Mouse (Mus musculus): ENCODE measurements around the gene Ggta1. TPM values are rescaled to one million over a fixed set of nuclear protein-coding genes. Genes with fewer than 3 reads are reported as not detected.
A peak's percentile ranks its signal among the peaks of the same experiment; 100 is the strongest.

Ggta1 gene
- total and polyA plus RNA-seq, 3 experiments: 40.5 to 55.8 (median 46.9) TPM

- in situ Hi-C loops (cut with MboI; ENCODE audit: low pct_ligation_motif_present, low pct_unique_long_range_greater_than_20kb, low sequenced_read_pairs): no loop called here
- no peak for TF ChIP-seq MAFK (IDR thresholded peaks at IDR 0.05; ENCODE audit: insufficient replicate concordance, low read length)
- TF ChIP-seq USF2 (conservative IDR thresholded peaks at IDR 0.05; ENCODE audit: low read depth, low read length): no peak
- TF ChIP-seq SMC3 (IDR thresholded peaks at IDR 0.05; ENCODE audit: low read depth, low read length): no peak
- TF ChIP-seq ZMIZ1 (IDR thresholded peaks at IDR 0.05; ENCODE audit: low read depth, low read length): no peak
- no peak for TF ChIP-seq PAX5 (IDR thresholded peaks at IDR 0.05; ENCODE audit: low read length)
- TF ChIP-seq ZNF384 (IDR thresholded peaks at IDR 0.05; ENCODE audit: low read depth, low read length): no peak
- no peak for TF ChIP-seq RCOR1 (conservative IDR thresholded peaks at IDR 0.05; ENCODE audit: low read depth, low read length)
- no peak overlapping the region for H3K4me3 ChIP-seq (replicated peaks in 1 of 3; ENCODE audit: low read depth in 2 of 3, low read length in 2 of 3, poor library complexity in 1 of 3)
Measured at GRCm38 (mm10) chr2:35459316-35459715, 3.7 kb downstream of the Ggta1 start.

GRCm38 (mm10) chr2:35458421-35458820 is 4.6 kb downstream of the Ggta1 start:
- Histone ChIP-seq H3K4me3 (replicated peaks in 1 of 3; ENCODE audit: low read depth in 2 of 3, low read length in 2 of 3, poor library complexity in 1 of 3) (no peak overlapping the region), H3K27me3 (replicated peaks) (no peaks in the 10 kb centered on the region), H3K9ac (ENCODE audit: insufficient read depth, low read depth) (no peak overlapping the region), H3K9me3 (replicated peaks; ENCODE audit: low read length) (peaks cover 7% of the 10 kb centered on the region), H3K27ac (ENCODE audit: insufficient read depth, low read depth) (no peak overlapping the region), H3K79me2 (replicated peaks; ENCODE audit: control insufficient read depth, extremely low read depth, insufficient read depth, poor library complexity, severe bottlenecking) (peaks cover 59% of the 10 kb centered on the region), H3K4me2 (ENCODE audit: insufficient read depth, low read depth, poor library complexity, severe bottlenecking) (no peak overlapping the region), H3K36me3 (replicated peaks in 1 of 2; ENCODE audit: control insufficient read depth in 1 of 2, insufficient read depth in 1 of 2, low read length in 1 of 2) (peaks cover 2 to 20% of the 10 kb centered on the region in 2 experiments), H3K4me1 (ENCODE audit: control insufficient read depth in 1 of 2, insufficient read depth in 2 of 2) (peaks cover 7 to 26% of the 10 kb centered on the region in 2 experiments; a peak in 3 of 4 replicates)
- in situ Hi-C loops (cut with MboI; ENCODE audit: low pct_ligation_motif_present, low pct_unique_long_range_greater_than_20kb, low sequenced_read_pairs) (no loop called here), dilution Hi-C loops (cut with MboI; ENCODE audit: extremely low pct_ligation_motif_present, extremely low pct_unique_long_range_greater_than_20kb, low sequenced_read_pairs) (no loop called here)
- TF ChIP-seq TBP (conservative IDR thresholded peaks at IDR 0.05; ENCODE audit: low read depth, low read length) (no peak), ZMIZ1 (IDR thresholded peaks at IDR 0.05; ENCODE audit: low read depth, low read length) (no peak), UBTF (IDR thresholded peaks at IDR 0.05; ENCODE audit: low read depth, low read length) (no peak), ZKSCAN1 (IDR thresholded peaks at IDR 0.05; ENCODE audit: borderline replicate concordance, low read depth, low read length) (no peak)
- no peak for DNase-seq (ENCODE audit: extremely low read depth)

More at GRCm38 (mm10) chr2:35459316-35459715, 3.7 kb downstream of the Ggta1 start:
- dilution Hi-C loops (cut with MboI; ENCODE audit: extremely low pct_ligation_motif_present, extremely low pct_unique_long_range_greater_than_20kb, low sequenced_read_pairs): no loop called here
- Histone ChIP-seq H3K9me3 (replicated peaks; ENCODE audit: low read length) (peaks cover 7% of the 10 kb centered on the region), H3K79me2 (replicated peaks; ENCODE audit: control insufficient read depth, extremely low read depth, insufficient read depth, poor library complexity, severe bottlenecking) (peaks cover 52% of the 10 kb centered on the region), H3K9ac (ENCODE audit: insufficient read depth, low read depth) (no peak overlapping the region), H3K4me2 (ENCODE audit: insufficient read depth, low read depth, poor library complexity, severe bottlenecking) (0 out of 2 replicates have a peak overlapping the region, but pooled peaks have one; percentile 23), H3K36me3 (replicated peaks in 1 of 2; ENCODE audit: control insufficient read depth in 1 of 2, insufficient read depth in 1 of 2, low read length in 1 of 2) (peaks cover 2 to 20% of the 10 kb centered on the region in 2 experiments), H3K27ac (ENCODE audit: insufficient read depth, low read depth) (no peak overlapping the region), H3K27me3 (replicated peaks) (no peaks in the 10 kb centered on the region), H3K4me1 (ENCODE audit: control insufficient read depth in 1 of 2, insufficient read depth in 2 of 2) (peaks cover 4 to 22% of the 10 kb centered on the region in 2 experiments; a peak in 3 of 4 replicates)
- DNase-seq (ENCODE audit: extremely low read depth): no peak

- Histone ChIP-seq H3K27ac (ENCODE audit: insufficient read depth, low read depth) (peak overlapping the region; percentile 57; the same call in 1 of the 2 replicates), H3K4me3 (replicated peaks in 1 of 3; ENCODE audit: low read depth in 2 of 3, low read length in 2 of 3, poor library complexity in 1 of 3) (no peak overlapping the region), H3K9ac (ENCODE audit: insufficient read depth, low read depth) (0 out of 2 replicates have a peak overlapping the region, but pooled peaks have one; percentile 11), H3K27me3 (replicated peaks) (no peaks in the 10 kb centered on the region), H3K36me3 (replicated peaks in 1 of 2; ENCODE audit: control insufficient read depth in 1 of 2, insufficient read depth in 1 of 2, low read length in 1 of 2) (peaks cover 1 to 29% of the 10 kb centered on the region in 2 experiments), H3K4me1 (ENCODE audit: control insufficient read depth in 1 of 2, insufficient read depth in 2 of 2) (peaks cover 39 to 61% of the 10 kb centered on the region in 2 experiments), H3K4me2 (ENCODE audit: insufficient read depth, low read depth, poor library complexity, severe bottlenecking) (peak overlapping the region; percentile 64), H3K79me2 (replicated peaks; ENCODE audit: control insufficient read depth, extremely low read depth, insufficient read depth, poor library complexity, severe bottlenecking) (peaks cover 82% of the 10 kb centered on the region), H3K9me3 (replicated peaks; ENCODE audit: low read length) (peaks cover 5% of the 10 kb centered on the region)
- in situ Hi-C loops (cut with MboI; ENCODE audit: low pct_ligation_motif_present, low pct_unique_long_range_greater_than_20kb, low sequenced_read_pairs): no loop called here
- no peak for DNase-seq (ENCODE audit: extremely low read depth)
- dilution Hi-C loops (cut with MboI; ENCODE audit: extremely low pct_ligation_motif_present, extremely low pct_unique_long_range_greater_than_20kb, low sequenced_read_pairs): no loop called here
- TF ChIP-seq SIN3A (IDR thresholded peaks at IDR 0.05; ENCODE audit: low read length) (peak; percentile 46), KAT2A (IDR thresholded peaks at IDR 0.05; ENCODE audit: insufficient replicate concordance, low read length) (no peak), ZMIZ1 (IDR thresholded peaks at IDR 0.05; ENCODE audit: low read depth, low read length) (no peak), ETS1 (conservative IDR thresholded peaks at IDR 0.05; ENCODE audit: low read depth, low read length) (peak; percentile 70), TCF12 (IDR thresholded peaks at IDR 0.05; ENCODE audit: low read depth, low read length) (0 out of 2 replicates have a peak, but pooled peaks have one; percentile 26), E2F4 (IDR thresholded peaks at IDR 0.05; ENCODE audit: insufficient replicate concordance, low read depth, low read length) (no peak), NRF1 (IDR thresholded peaks at IDR 0.05; ENCODE audit: low read depth, low read length) (no peak), MXI1 (IDR thresholded peaks at IDR 0.05; ENCODE audit: low read depth, low read length) (no peak), POLR2AphosphoS2 (IDR thresholded peaks at IDR 0.05; ENCODE audit: low read depth, low read length) (no peak), ZNF384 (IDR thresholded peaks at IDR 0.05; ENCODE audit: low read depth, low read length) (peak; percentile 96), IRF4 (IDR thresholded peaks at IDR 0.05; ENCODE audit: low read depth, low read length) (peak; percentile 56), RAD21 (IDR thresholded peaks at IDR 0.05; ENCODE audit: low read depth, low read length) (no peak; the same call in none of the 2 replicates), ZC3H11A (IDR thresholded peaks at IDR 0.05; ENCODE audit: low read depth, low read length) (no peak), CHD1 (IDR thresholded peaks at IDR 0.05; ENCODE audit: low read depth, low read length) (no peak), JUND (conservative IDR thresholded peaks at IDR 0.05; ENCODE audit: low read depth, low read length) (no peak), MAX (IDR thresholded peaks at IDR 0.05; ENCODE audit: low read length) (no peak), MEF2A (IDR thresholded peaks at IDR 0.05; ENCODE audit: borderline replicate concordance, low read depth, low read length) (peak; percentile 55; the same call in 1 of the 2 replicates)
Measured at GRCm38 (mm10) chr2:35453736-35454135, 9.3 kb downstream of the Ggta1 start.

All from CH12.LX (cell line).